Mouse (Mus musculus) heart, postnatal 36 days (tissue): ENCODE measurements around the gene Tom1l2. TPM values are rescaled to one million over a fixed set of nuclear protein-coding genes. Genes with fewer than 3 reads are reported as not detected.

Source experiments
- DNase-seq, 2 experiments: peaks; one replicate each; pipeline ENCODE4 v3.0.0; 2021 to 2022
- intact Hi-C: fragments of 180-260 bp; cut with DNase I; formaldehyde crosslinking; loops from one replicate; pipeline ENCODE4 v1.15.1; 2025
- total RNA-seq, 2 experiments: library from RNA; stranded (reverse); gene quantifications; 2 replicates each; pipeline ENCODE4 v1.2.3; 2021

Gene Tom1l2
- total RNA-seq, 2 experiments from 2014 or later = 101 to 113 TPM

- intact Hi-C loops = loop anchor here (5.0 kb wide), 2 partner anchors 34 to 104 kb away; no protein-coding TSS in a partner anchor
- DNase-seq = no peak
Observed at GRCm38 (mm10) chr11:60308506-60309116, 44.1 kb downstream of the Tom1l2 start.

DNA sequence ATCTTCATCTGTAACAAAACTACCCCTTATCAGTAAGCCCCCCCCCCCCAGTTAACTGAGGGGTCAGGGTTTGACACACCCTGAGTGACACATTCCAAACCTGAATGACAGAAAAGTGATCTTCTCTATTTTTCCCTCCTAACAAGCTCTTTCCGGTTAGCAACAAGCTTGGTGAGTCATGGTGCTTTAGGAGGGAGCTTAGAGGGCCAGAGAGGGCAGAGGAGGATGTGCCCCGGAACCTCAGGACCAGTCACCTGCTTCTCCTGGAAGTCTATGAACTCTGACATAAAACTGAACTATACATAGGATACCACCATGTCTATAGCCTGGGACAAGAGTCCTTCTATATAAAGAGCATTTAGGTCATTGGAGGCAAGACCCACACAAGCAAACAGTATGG lies 44.6 kb downstream of the Tom1l2 start:
- intact Hi-C loops = loop anchor here (5.0 kb wide), 2 partner anchors 34 to 104 kb away; no protein-coding TSS in a partner anchor
- no peak for DNase-seq

DNA sequence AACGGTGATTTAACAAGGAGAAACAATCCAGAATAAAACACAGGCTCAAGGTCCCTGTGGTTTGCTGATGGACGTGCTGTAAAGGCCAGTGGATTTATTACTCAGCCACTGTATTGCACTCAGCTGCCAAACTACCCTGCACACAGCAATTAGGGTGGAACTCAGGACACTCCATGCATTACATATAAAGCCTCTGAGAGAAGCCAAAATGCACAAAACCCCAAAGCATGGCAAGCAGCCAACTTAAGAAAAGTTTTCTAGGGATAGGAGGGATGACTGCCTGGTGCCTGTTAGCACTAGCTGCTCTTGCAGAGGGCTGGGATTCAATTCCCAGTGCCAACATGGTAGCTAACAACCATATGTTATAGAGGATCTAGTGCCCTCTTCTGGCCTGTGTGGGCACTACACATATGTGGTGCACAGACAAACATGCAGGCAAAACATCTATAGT lies 45.3 kb downstream of the Tom1l2 start:
- intact Hi-C loops = loop anchor here (5.0 kb wide), 2 partner anchors 35 to 105 kb away; no protein-coding TSS in a partner anchor
- DNase-seq = peak in 1 of 2 experiments; percentile 39

DNA sequence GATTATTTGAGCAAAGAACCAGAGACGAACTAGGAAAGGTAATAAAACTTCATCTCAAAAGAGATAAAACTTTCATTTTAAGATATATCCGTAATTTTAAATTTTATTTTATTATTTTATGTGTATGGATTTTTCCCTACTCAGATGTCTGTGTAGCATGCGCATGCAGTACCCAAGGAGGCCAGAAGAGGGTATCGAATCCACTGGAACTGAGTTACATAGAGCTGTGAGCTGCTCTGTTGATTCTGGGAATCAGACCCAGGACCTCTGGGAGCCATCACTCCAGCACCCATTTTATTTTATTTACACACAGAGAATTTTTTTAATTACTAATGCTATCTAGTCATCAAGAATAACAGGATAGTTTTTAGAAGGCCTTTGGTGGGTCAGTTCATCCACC lies 45.9 kb downstream of the Tom1l2 start:
- intact Hi-C loops = loop anchor here (5.0 kb wide), 2 partner anchors 35 to 105 kb away; no protein-coding TSS in a partner anchor
- DNase-seq = peak; percentile 34 to 63

GRCm38 (mm10) chr11:60305611-60306010 lies 47.1 kb downstream of the Tom1l2 start:
- intact Hi-C loops = loop anchor here (5.0 kb wide), 2 partner anchors 37 to 107 kb away; no protein-coding TSS in a partner anchor
- no peak for DNase-seq

GRCm38 (mm10) chr11:60303497-60303896 lies 49.2 kb downstream of the Tom1l2 start:
- intact Hi-C loops = no loop called here
- no peak for DNase-seq

DNA sequence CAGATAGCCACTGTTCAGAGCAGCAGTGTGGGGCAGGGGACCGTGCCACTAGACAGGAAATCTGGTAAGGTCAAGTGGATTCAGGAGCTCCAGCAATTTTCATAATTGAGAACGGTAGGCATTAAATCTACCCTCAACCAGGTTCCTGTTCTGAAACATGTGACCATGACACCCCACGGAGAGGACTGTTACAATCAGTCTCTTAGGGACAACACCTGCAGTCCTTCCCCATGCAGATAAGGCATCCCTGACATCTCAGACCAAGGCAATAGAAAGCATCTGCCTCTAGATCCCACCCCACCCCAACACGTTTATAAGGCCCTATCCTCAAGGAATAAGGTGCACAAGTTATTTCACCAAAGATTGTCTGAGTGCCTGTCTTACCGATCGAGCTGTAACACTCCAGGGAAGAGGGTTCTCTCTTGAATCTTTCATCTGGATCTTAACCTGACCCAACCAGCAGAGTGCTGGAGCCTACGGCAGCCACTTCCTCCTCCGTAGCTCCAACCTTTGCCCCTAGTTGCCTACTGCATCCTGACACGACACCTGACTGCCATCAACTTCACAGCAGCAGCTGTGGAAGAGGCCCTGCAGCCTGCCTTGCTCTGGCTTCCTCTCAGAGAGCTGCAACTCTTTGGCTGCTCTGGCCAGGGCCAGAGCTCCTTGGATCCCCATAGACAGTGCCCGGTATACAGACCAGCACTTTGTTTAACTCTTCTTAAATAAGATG lies 50.2 kb downstream of the Tom1l2 start:
- intact Hi-C loops = no loop called here
- no peak for DNase-seq

DNA sequence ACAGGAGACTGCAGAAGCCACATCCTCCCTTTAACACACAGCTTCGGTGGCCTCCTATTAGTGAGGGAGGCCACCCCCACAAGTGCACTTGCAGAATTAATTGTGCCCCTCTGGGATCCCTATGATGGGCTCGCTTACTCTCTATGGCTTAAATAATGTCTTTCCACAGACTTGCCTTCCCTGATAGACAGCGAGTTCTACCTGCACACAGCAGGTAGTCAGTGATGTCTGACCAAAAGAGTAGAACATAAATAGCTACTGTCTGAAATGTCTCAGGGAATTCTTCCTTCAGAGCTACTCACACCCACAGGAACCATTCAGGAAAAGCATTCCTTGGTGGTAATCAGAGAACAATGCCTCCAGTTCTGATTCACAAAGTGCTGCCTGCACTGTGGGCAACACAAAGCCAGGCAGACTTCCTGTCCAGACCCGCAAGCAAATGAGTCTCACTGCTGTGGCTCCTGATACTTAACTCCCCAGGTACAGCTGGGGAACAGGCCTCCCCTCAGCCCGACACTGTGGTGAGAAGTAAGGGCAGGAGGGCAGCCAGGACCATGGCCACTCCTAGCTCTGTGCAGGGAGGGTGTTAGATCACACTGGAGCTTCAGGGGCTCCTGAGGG lies 51.0 kb downstream of the Tom1l2 start:
- intact Hi-C loops = no loop called here
- DNase-seq = no peak

DNA sequence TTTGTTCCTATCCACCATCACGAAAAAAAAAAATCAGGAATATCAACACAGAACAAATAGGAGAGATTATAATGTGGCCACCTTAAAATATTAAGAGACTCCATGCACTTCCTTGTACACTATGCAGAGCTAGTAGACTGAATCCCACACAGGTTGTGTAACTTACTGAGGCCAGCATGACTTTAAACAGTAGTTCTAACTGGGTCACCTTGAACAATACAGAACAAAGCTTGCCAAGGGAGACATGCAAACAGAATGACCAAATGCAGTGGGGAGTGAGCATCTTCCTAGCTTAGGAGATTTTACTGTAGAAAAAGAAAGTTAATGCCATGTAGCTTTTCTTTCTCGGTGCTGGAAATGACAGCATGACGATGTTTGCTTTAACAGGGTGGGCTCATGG lies 52.4 kb downstream of the Tom1l2 start:
- no peak for DNase-seq
- intact Hi-C loops = no loop called here

DNA sequence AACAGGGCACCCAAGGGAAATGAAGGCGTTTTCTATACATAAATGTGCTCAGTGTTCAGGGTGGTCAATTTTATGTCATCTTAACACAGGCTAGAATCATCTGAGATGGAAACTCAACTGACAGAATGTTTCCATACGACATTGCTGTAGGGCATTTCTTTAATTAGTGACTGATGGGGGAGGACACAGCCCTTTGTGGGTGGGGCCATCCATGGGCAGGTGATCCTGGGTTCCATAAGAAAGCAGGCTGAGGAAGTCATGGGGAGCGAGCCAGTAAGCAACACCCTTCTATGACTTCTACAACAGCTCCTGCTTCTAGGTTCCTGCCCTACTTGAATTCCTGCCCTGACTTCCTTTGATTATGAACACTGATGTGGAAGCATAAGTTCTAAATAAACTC lies 54.9 kb downstream of the Tom1l2 start:
- intact Hi-C loops = no loop called here
- no peak for DNase-seq

DNA sequence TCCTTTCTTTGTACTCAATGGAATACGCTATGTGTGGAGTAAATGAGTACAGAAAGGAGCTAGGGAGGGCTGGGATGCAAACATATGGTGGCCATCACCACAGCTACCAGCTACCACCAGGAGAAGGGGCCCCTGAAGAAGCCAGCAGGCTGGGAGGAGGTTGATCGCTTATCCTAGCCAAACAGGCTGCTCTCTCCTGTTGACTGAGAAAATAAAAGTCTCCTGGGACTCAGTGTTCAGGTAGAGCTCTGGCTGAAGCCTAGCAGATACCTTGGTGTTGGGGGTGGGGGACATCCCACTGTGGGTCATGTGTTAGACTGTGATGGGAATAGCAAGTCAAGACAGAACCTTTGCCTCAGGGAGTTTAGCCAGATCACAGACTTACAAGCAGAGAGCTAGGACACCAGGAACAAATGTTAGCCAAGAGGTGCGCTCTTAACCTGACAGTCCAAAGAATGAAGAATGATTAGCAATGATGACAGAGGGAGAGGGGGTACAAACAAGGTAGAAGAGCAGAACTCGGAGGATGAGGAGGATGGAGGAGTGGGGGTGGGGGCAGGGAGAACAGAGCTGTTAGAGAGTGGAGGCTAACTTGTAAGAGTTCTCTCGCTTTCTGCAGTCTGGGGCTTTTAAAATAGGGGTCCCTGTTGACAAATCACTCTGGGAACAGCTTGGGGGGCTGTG lies 57.9 kb downstream of the Tom1l2 start:
- no peak for DNase-seq
- intact Hi-C loops = loop anchor here (5.0 kb wide), 1 partner anchor 412 kb away; no protein-coding TSS in a partner anchor

- DNase-seq = no peak
Observed at GRCm38 (mm10) chr11:60293683-60294629, 58.7 kb downstream of the Tom1l2 start.

DNA sequence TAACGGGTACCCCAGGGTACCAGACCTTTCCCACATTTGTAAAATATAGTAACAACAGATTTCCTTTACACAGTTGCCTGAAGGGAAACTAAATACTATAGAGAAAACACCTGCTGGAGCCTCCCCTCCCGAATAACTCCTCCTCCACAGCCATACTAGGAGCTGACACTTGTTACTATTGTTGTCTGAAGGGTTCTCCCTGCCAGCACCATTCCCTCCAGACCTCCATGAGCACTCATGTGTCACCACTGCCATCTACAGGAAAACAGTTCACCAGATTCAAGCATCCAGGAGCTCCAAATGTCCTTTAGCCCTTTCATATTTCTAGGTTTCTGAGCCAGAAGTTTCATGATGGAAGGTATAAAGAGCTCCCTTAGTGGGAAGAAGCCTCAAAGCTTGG lies 60.0 kb downstream of the Tom1l2 start:
- DNase-seq = peak; percentile 46 to 55
- intact Hi-C loops = loop anchor here (1.0 to 5.0 kb wide), 4 partner anchors 42 to 410 kb away; partner anchors contain the start of gene Rai1

More at GRCm38 (mm10) chr11:60293683-60294629, 58.7 kb downstream of the Tom1l2 start:
- intact Hi-C loops = loop anchor here (2.0 to 5.0 kb wide), 2 partner anchors 43 to 412 kb away; no protein-coding TSS in a partner anchor

DNA sequence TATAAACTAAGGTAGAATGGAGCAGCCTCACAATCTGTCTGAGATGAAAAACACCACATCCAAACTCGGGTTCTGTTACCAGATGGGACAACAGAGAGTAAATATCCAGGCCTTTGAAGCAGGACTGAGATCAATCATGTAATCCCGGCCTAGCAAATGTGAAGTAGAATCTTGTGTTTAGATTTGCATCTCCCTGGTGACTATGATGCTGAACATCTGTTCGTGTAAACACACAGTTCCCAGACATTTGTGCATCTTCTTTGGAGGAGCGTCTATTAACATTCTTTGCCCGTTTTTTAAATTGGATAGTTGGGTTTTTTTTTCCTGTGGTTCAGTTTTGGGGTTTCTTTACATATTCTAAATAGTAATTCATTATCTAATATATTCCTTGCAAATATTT lies 63.7 kb downstream of the Tom1l2 start:
- intact Hi-C loops = no loop called here
- no peak for DNase-seq

DNA sequence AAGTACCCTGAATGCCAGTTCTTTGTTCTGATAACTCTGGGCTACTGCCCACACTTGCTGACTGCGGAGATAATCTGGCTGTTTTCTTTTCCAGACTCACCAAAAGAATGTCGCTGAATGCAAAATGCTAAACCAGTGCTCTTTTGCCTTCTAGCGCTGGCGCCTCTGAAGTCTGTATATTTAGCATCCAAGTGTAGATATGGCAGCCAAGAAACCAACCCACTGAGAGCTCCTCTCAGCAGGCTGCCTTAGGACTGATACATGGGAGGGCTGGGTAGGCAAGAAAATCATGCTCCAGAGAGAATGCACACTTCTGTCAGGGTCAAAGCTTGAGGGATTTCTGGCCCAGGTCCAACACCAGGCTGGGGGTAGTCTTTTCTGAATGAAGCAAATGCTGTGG lies 66.4 kb downstream of the Tom1l2 start:
- no peak for DNase-seq
- intact Hi-C loops = no loop called here

DNA sequence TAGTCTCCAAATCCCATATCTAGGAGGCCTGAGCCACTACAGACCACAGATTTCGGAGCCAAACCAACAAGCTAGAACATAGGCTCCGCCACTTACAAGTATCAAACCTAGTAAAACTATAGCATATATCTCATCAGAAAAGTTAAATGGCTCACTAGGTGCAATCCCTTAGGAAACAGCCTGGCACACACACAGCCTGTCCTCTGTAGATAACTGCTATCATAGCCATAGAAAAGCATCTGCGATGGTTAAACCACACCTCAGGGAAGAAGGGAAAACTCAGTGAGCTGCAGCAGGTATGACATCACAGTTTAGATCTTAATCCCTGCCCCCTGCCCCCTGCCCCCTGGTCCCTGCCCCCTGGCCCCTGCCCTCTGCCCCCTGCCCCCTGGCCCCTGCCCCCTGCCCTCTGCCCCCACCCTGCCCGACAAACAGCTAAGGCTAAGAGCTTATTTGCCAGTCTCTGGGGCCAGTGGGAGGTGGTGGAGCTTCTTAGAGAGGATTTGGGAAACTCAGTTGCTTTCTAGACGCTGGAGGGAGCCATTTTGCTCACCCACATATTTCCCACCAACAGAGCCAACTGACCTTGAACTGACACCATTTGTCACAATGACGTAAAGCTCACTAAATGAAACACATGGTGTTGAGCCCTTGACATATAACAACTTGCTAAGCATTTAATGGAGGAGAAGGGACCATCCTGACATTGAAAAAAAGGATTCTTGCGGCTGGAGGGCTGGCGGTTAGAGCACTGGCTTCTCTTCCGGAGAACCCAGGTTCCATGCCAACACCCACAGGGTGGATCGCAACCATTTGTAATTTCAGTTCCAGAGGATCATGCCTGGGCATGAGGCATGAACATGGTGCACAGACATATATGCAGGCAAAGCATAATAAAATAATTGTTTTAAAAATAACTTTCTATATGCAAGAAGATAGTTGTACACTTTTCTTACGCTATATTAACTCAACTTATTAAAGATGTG lies 72.0 kb downstream of the Tom1l2 start:
- intact Hi-C loops = no loop called here
- no peak for DNase-seq

DNA sequence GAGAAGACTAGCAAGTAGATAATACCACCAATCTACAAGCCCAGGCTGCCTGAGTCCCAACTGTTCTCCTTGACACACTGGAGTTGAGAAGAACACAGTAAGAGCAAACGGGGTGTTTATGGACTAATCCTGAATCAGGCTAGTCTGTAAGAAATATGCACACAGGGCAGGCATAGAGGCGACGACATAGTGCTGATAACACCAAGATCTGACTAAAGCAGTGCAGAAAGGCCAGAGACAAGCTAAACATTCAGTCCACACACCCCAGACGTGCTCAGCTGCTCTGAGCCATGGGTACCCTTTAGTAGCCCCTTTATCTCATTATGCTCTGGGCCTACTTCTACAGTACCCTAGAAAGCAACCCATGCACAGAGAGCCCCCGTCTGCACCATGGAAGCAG lies 73.2 kb downstream of the Tom1l2 start:
- intact Hi-C loops = no loop called here

GRCm38 (mm10) chr11:60277771-60278170 lies 74.9 kb downstream of the Tom1l2 start:
- no peak for DNase-seq
- intact Hi-C loops = no loop called here

More for the DNA sequence above, 73.2 kb downstream of the Tom1l2 start:
- DNase-seq = no peak
